Mouse (Mus musculus) liver, adult 2 months (tissue): Measurements from ENCODE around the gene Scoc.
"Not testable (repeated sequence)": the region's sequence is repeated elsewhere in the genome, so short reads cannot be mapped to it uniquely, and the experiment has no call there.

Source experiments
- CTCF ChIP-seq: fragments of 200-500 bp; IDR thresholded peaks from 2 replicates; pipeline ENCODE4 v1.5.1; 2011; ENCODE audit warnings: low read depth, low read length, control low read depth
- POLR2A ChIP-seq: fragments of 200-500 bp; IDR thresholded peaks from 2 replicates; pipeline ENCODE4 v1.6.1; 2011; ENCODE audit warnings: low read length, control low read depth; ENCODE audit not compliant: insufficient read depth; ENCODE audit errors: extremely low read depth

GRCm38 (mm10) chr8:83428621-83429020 is 29.6 kb downstream of the Scoc start:
- TF ChIP-seq POLR2A, CTCF: not testable (repeated sequence)
